Mouse (Mus musculus): Measurements from ENCODE around the gene Vsig2.

- TF ChIP-seq EP300 (IDR thresholded peaks at IDR 0.05; ENCODE audit: insufficient read depth, low read depth, low read length): no peak
- no peak for TF ChIP-seq CTCF (IDR thresholded peaks at IDR 0.05)
- TF ChIP-seq POLR2A (IDR thresholded peaks at IDR 0.05; ENCODE audit: insufficient read depth, low read depth, low read length): 0 out of 2 replicates have a peak, but pooled peaks have one; percentile 11
These were observed 1.9 kb downstream of the Vsig2 start for GRCm38 (mm10) chr9:37540701-37541575.
